Mouse (Mus musculus): Measurements from ENCODE around the gene Apom.

- TF ChIP-seq GABPA (IDR thresholded peaks at IDR 0.05; ENCODE audit: low read depth, low read length) = no peak
- no peak for TF ChIP-seq MAFK (IDR thresholded peaks at IDR 0.05; ENCODE audit: borderline replicate concordance, low read depth, low read length)
- TF ChIP-seq TAL1 (IDR thresholded peaks at IDR 0.05; ENCODE audit: low read length) = no peak
Measured at GRCm38 (mm10) chr17:35097164-35097655, 34.6 kb downstream of the Apom start.
